Mouse (Mus musculus): ENCODE measurements around the gene Usp17ld.
"Not testable (repeated sequence)": the region's sequence is repeated elsewhere in the genome, so short reads cannot be mapped to it uniquely, and the experiment has no call there.

Usp17ld gene

GRCm38 (mm10) chr7:103252405-103252804 lies at the start of gene Usp17ld:
TSS of gene Usp17ld (minus strand) at chr7:103252505.
- not testable (repeated sequence) for DNase-seq (ENCODE audit: low spot score)

- DNase-seq (ENCODE audit: low spot score) = no peak
Observed at GRCm38 (mm10) chr7:103216696-103217095, 35.6 kb downstream of the Usp17ld start, which contains the start of gene Olfr594. TSS of gene Olfr594 (plus strand) at chr7:103216996.

- not testable (repeated sequence) for DNase-seq (ENCODE audit: low spot score)
Observed at GRCm38 (mm10) chr7:103212050-103212449, 40.3 kb downstream of the Usp17ld start.

- no peak for DNase-seq (ENCODE audit: low spot score)
Observed at GRCm38 (mm10) chr7:103211562-103211961, 40.7 kb downstream of the Usp17ld start, which contains the start of gene Olfr593. TSS of gene Olfr593 (plus strand) at chr7:103211862.
